Mouse (Mus musculus): ENCODE results near the gene Map3k5. TPM values are rescaled to one million over a fixed set of nuclear protein-coding genes. Genes with fewer than 3 reads are reported as not detected.

Gene Map3k5
- total RNA-seq, 2 experiments from 2014 or later, result 8.6 to 15.2 TPM

- DNase-seq, result no peak
- intact Hi-C loops (cut with DNase I), result no loop called here
- TF ChIP-seq CTCF (IDR thresholded peaks at IDR 0.05), result no peak
- H3K27ac ChIP-seq, result no peak overlapping the region
- H3K4me3 ChIP-seq, result no peak overlapping the region
Observed at GRCm38 (mm10) chr10:20121981-20122380, 187.7 kb downstream of the Map3k5 start.

- peak overlapping the region; percentile 25; the same call in 1 of the 2 replicates for H3K27ac ChIP-seq
- no peak for TF ChIP-seq CTCF (IDR thresholded peaks at IDR 0.05)
- intact Hi-C loops (cut with DNase I), result no loop called here
- H3K4me3 ChIP-seq, result no peak overlapping the region
- peak; percentile 32 for DNase-seq
Observed at GRCm38 (mm10) chr10:20123401-20123800, 189.1 kb downstream of the Map3k5 start.

GRCm38 (mm10) chr10:20124576-20124975, 190.3 kb downstream of the Map3k5 start:
- intact Hi-C loops (cut with DNase I), result loop anchor here (2.0 kb wide), 2 partner anchors 52 to 416 kb away; no protein-coding TSS in a partner anchor
- DNase-seq, result no peak
- Histone ChIP-seq H3K4me3 (no peak overlapping the region), H3K27ac (no peak overlapping the region)
- no peak for TF ChIP-seq CTCF (IDR thresholded peaks at IDR 0.05)

- peak; percentile 43 for DNase-seq
- intact Hi-C loops (cut with DNase I), result loop anchor here (2.0 to 5.0 kb wide), 4 partner anchors 52 to 416 kb away; partner anchors contain the start of genes Map3k5 and Pex7
- H3K27ac ChIP-seq, result no peak overlapping the region
- no peak overlapping the region for H3K4me3 ChIP-seq
- TF ChIP-seq CTCF (IDR thresholded peaks at IDR 0.05), result peak; percentile 95
Observed at GRCm38 (mm10) chr10:20125226-20125625, 191.0 kb downstream of the Map3k5 start.

- TF ChIP-seq CTCF (IDR thresholded peaks at IDR 0.05), result no peak
- DNase-seq, result no peak
- intact Hi-C loops (cut with DNase I), result no loop called here
- no peak overlapping the region for H3K4me3 ChIP-seq
- H3K27ac ChIP-seq, result no peak overlapping the region
Observed at GRCm38 (mm10) chr10:20132933-20133652, 198.8 kb downstream of the Map3k5 start.

- H3K27ac ChIP-seq, result no peak overlapping the region
- intact Hi-C loops (cut with DNase I), result no loop called here
- no peak for TF ChIP-seq CTCF (IDR thresholded peaks at IDR 0.05)
- no peak overlapping the region for H3K4me3 ChIP-seq
- DNase-seq, result no peak
Observed at GRCm38 (mm10) chr10:20135350-20136058, 201.2 kb downstream of the Map3k5 start.

GRCm38 (mm10) chr10:20136505-20136904, 202.2 kb downstream of the Map3k5 start:
- TF ChIP-seq CTCF (IDR thresholded peaks at IDR 0.05), result no peak
- DNase-seq, result no peak
- no peak overlapping the region for H3K4me3 ChIP-seq
- H3K27ac ChIP-seq, result no peak overlapping the region
- intact Hi-C loops (cut with DNase I), result no loop called here

- Histone ChIP-seq H3K27ac (no peak overlapping the region), H3K4me3 (no peak overlapping the region)
- DNase-seq, result no peak
- intact Hi-C loops (cut with DNase I), result no loop called here
- TF ChIP-seq CTCF (IDR thresholded peaks at IDR 0.05), result no peak
Observed at GRCm38 (mm10) chr10:20141376-20141775, 207.1 kb downstream of the Map3k5 start.

- intact Hi-C loops (cut with DNase I), result no loop called here
- peak; percentile 26 for DNase-seq
- Histone ChIP-seq H3K4me3 (peak within 1 kb of the TSS; percentile 95), H3K27ac (peak within 1 kb of the TSS; percentile 68)
- no peak for TF ChIP-seq CTCF (IDR thresholded peaks at IDR 0.05)
Observed at GRCm38 (mm10) chr10:20148130-20148772, 214.0 kb downstream of the Map3k5 start, which contains the start of gene Map7. TSS of gene Map7 (plus strand) at chr10:20148471.

- DNase-seq, result peak; percentile 64
- intact Hi-C loops (cut with DNase I), result no loop called here
- Histone ChIP-seq H3K27ac (peak overlapping the region; percentile 68), H3K4me3 (peak overlapping the region; percentile 95)
- TF ChIP-seq CTCF (IDR thresholded peaks at IDR 0.05), result peak; percentile 55
Observed at GRCm38 (mm10) chr10:20148773-20149120, 214.5 kb downstream of the Map3k5 start.

GRCm38 (mm10) chr10:20149121-20149834, 215.0 kb downstream of the Map3k5 start:
- DNase-seq, result peak; percentile 61
- H3K27ac ChIP-seq, result peak overlapping the region; percentile 68
- peak overlapping the region; percentile 95 for H3K4me3 ChIP-seq
- no peak for TF ChIP-seq CTCF (IDR thresholded peaks at IDR 0.05)
- intact Hi-C loops (cut with DNase I), result no loop called here

- peak overlapping the region; percentile 95 for H3K4me3 ChIP-seq
- DNase-seq, result no peak
- intact Hi-C loops (cut with DNase I), result no loop called here
- no peak for TF ChIP-seq CTCF (IDR thresholded peaks at IDR 0.05)
- H3K27ac ChIP-seq, result no peak overlapping the region
Observed at GRCm38 (mm10) chr10:20149835-20150355, 215.6 kb downstream of the Map3k5 start.

Measured in gastrocnemius, adult 2 months (tissue).